Mouse (Mus musculus): Measurements from ENCODE around the gene Tbc1d19.

GRCm38 (mm10) chr5:53950189-53950588 lies 140.8 kb downstream of the Tbc1d19 start:
- no peak for TF ChIP-seq CTCF (IDR thresholded peaks at IDR 0.05; ENCODE audit: insufficient read depth, low read length)
- no peak for TF ChIP-seq POLR2A (IDR thresholded peaks at IDR 0.05; ENCODE audit: borderline replicate concordance, extremely low read depth, low read depth, low read length)

Measured in lung, adult 2 months (tissue).